Mouse (Mus musculus) ES-E14 (cell line): ENCODE measurements at regions not wholly inside any gene's neighbourhood (a gene's known extent, or its start where the extent isn't known, plus 50 kb on each side); places are given as distances from the start of the nearest gene placed in this dataset.

ENCODE experiments used
- DNase-seq: peaks from one replicate; pipeline ENCODE4 v3.0.0-alpha.2; 2013; ENCODE audit warnings: low read depth, low spot score
- H3K27ac ChIP-seq: 2 replicates; pipeline ENCODE4 v1.5.1; 2012; ENCODE audit warnings: low read depth, mild to moderate bottlenecking, low read length, moderate library complexity, mixed read lengths; ENCODE audit not compliant: poor library complexity, insufficient read depth, severe bottlenecking
- H3K36me3 ChIP-seq: 2 replicates; pipeline ENCODE4 v1.6.1; 2012; ENCODE audit warnings: mild to moderate bottlenecking, low read length, moderate library complexity, mixed read lengths; ENCODE audit not compliant: control insufficient read depth, poor library complexity, insufficient read depth, severe bottlenecking
- H3K4me1 ChIP-seq, 2 experiments: fragments of 150-350 bp in 1 of 2; sonication (generic) in 1 of 2; 2 replicates each; pipeline ENCODE4 v1.6.1; 2012; ENCODE audit warnings: low read length in 2 of 2, mild to moderate bottlenecking in 1 of 2, mixed read lengths in 1 of 2; ENCODE audit not compliant: control insufficient read depth in 2 of 2, insufficient read depth in 2 of 2, poor library complexity in 1 of 2
- H3K4me3 ChIP-seq, 2 experiments: fragments of 150-350 bp in 1 of 2; sonication (generic) in 1 of 2; 2 replicates each; pipeline ENCODE4 v1.5.1; 2012; ENCODE audit warnings: low read length in 2 of 2, low read depth in 1 of 2, mild to moderate bottlenecking in 1 of 2, mixed read lengths in 1 of 2; ENCODE audit not compliant: insufficient read depth in 1 of 2, poor library complexity in 1 of 2, severe bottlenecking in 1 of 2
- H3K9ac ChIP-seq: 2 replicates; pipeline ENCODE4 v1.6.1; 2012; ENCODE audit warnings: low read depth, mild to moderate bottlenecking, low read length, mixed read lengths; ENCODE audit not compliant: poor library complexity, insufficient read depth, severe bottlenecking
- H3K9me3 ChIP-seq: fragments of 150-350 bp; sonication (generic); 2 replicates; pipeline ENCODE4 v1.6.1; 2012; ENCODE audit warnings: low read depth, mild to moderate bottlenecking, low read length; ENCODE audit not compliant: control insufficient read depth, insufficient read depth
- CHD2 ChIP-seq: IDR thresholded peaks from 2 replicates; pipeline ENCODE4 v1.6.1; 2014; ENCODE audit warnings: mild to moderate bottlenecking, low read depth, low read length, inconsistent platforms
- HCFC1 ChIP-seq: IDR thresholded peaks from 2 replicates; pipeline ENCODE4 v1.6.1; 2012; ENCODE audit warnings: low read length, inconsistent platforms, borderline replicate concordance; ENCODE audit not compliant: insufficient read depth
- MAFK ChIP-seq: IDR thresholded peaks from 2 replicates; pipeline ENCODE4 v1.6.1; 2014; ENCODE audit warnings: mild to moderate bottlenecking, low read depth, low read length, inconsistent platforms; ENCODE audit not compliant: insufficient read depth
- ZC3H11A ChIP-seq: IDR thresholded peaks from 2 replicates; pipeline ENCODE4 v1.6.1; 2012; ENCODE audit warnings: low read depth, mild to moderate bottlenecking, inconsistent platforms, low read length, borderline replicate concordance
- ZNF384 ChIP-seq: IDR thresholded peaks from 2 replicates; pipeline ENCODE4 v1.6.1; 2012; ENCODE audit warnings: low read depth, low read length, inconsistent platforms
- in situ Hi-C, 2 experiments: fragments of 600-800 bp; cut with MboI; formaldehyde crosslinking; loops; one replicate each; pipeline ENCODE4 v1.15.1; 2025; ENCODE audit warnings: low sequenced_read_pairs in 2 of 2, inconsistent platforms in 1 of 2; ENCODE audit not compliant: unreplicated experiment in 2 of 2

GRCm38 (mm10) chr7:129050675-129051074 lies 206.2 kb upstream of the Plpp4 start:
- TF ChIP-seq MAFK (no peak), ZNF384 (no peak), CHD2 (no peak), ZC3H11A (no peak), HCFC1 (no peak)
- no peak overlapping the region for H3K9ac ChIP-seq
- no peaks in the 10 kb centered on the region for H3K36me3 ChIP-seq
- DNase-seq = no peak
- H3K9me3 ChIP-seq = no peaks in the 10 kb centered on the region
- H3K27ac ChIP-seq = no peak overlapping the region
- H3K4me3 ChIP-seq = no peak overlapping the region
- in situ Hi-C loops = no loop called here
- no peaks in the 10 kb centered on the region for H3K4me1 ChIP-seq

DNA sequence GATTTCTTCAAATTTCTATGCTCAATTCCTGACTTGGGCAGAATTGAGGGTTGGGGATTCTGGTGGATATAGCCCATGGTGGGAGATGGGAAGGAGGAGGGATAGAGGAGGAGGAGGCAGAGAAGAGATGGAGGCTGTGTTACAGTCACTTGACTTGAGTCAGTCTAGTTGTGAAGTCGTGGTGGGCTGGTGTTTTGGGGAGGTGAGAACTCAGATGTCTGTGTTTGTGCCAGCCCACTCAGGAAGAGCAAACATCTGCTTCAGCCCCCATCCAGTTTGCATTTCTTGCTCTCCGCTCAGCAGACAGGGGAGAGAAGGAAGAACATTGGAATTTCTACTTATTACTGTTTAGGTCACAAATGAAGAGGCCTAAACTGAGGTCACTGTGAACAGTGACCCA lies 189.9 kb upstream of the Plpp4 start:
- H3K36me3 ChIP-seq = no peaks in the 10 kb centered on the region
- H3K9me3 ChIP-seq = no peaks in the 10 kb centered on the region
- DNase-seq = no peak
- H3K4me1 ChIP-seq = peaks cover 0 to 2% of the 10 kb centered on the region in 2 experiments; a peak in 1 of 4 replicates
- TF ChIP-seq MAFK = no peak
- no peak for TF ChIP-seq ZC3H11A
- no peak for TF ChIP-seq HCFC1
- no peak for TF ChIP-seq CHD2
- TF ChIP-seq ZNF384 = no peak
- in situ Hi-C loops = no loop called here
- H3K9ac ChIP-seq = no peak overlapping the region
- no peak overlapping the region for H3K4me3 ChIP-seq
- H3K27ac ChIP-seq = no peak overlapping the region

DNA sequence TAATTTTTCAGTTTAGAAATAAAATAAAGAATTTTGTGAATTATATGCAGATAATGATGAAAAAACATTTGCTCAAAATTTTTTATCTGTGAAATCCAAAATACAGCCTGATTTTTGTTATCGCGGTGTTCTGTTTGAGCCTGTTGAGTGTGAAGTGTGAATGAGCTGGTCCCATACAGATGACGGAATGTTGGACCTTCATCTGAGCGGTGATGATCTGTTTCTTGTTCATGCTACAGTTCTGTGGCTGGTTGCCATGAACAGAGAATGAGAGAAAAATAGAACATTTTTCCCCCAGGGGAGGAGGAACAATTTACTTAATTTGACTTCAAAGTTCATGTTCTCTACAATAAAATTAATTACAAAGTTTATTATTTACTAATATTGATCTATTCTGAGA lies 188.7 kb upstream of the Plpp4 start:
- Histone ChIP-seq H3K4me1 (peaks cover 0 to 2% of the 10 kb centered on the region in 2 experiments; a peak in 1 of 4 replicates), H3K9ac (no peak overlapping the region), H3K27ac (no peak overlapping the region)

GRCm38 (mm10) chr7:129079786-129080185 lies 177.0 kb upstream of the Plpp4 start:
- in situ Hi-C loops = no loop called here
- H3K4me1 ChIP-seq = 0 out of 4 replicates have a peak, but pooled peaks cover 0 to 2% of the 10 kb centered on the region in 2 experiments
- H3K9ac ChIP-seq = no peak overlapping the region
- no peak overlapping the region for H3K4me3 ChIP-seq
- no peaks in the 10 kb centered on the region for H3K36me3 ChIP-seq
- H3K27ac ChIP-seq = no peak overlapping the region
- TF ChIP-seq ZNF384 (no peak), MAFK (no peak)
- no peaks in the 10 kb centered on the region for H3K9me3 ChIP-seq
- DNase-seq = no peak

More for the DNA sequence above, 188.7 kb upstream of the Plpp4 start:
- in situ Hi-C loops = no loop called here
- Histone ChIP-seq H3K36me3 (no peaks in the 10 kb centered on the region), H3K4me3 (no peak overlapping the region), H3K9me3 (no peaks in the 10 kb centered on the region)
- DNase-seq = no peak
- TF ChIP-seq CHD2 = no peak
- no peak for TF ChIP-seq ZNF384

GRCm38 (mm10) chr7:129091441-129091840 lies 165.4 kb upstream of the Plpp4 start:
- TF ChIP-seq ZC3H11A (no peak), CHD2 (no peak), ZNF384 (no peak), MAFK (no peak)
- Histone ChIP-seq H3K4me1 (no peaks in the 10 kb centered on the region), H3K27ac (no peak overlapping the region), H3K9me3 (no peaks in the 10 kb centered on the region), H3K4me3 (no peak overlapping the region), H3K9ac (no peak overlapping the region), H3K36me3 (no peaks in the 10 kb centered on the region)
- in situ Hi-C loops = no loop called here
- DNase-seq = no peak
